Mouse (Mus musculus) olfactory bulb, adult 2 months (tissue): ENCODE measurements at regions not wholly inside any gene's neighbourhood (a gene's known extent, or its start where the extent isn't known, plus 50 kb on each side); places are given as distances from the start of the nearest gene placed in this dataset.
A peak's percentile ranks its signal among the peaks of the same experiment; 100 is the strongest.
"Not testable (repeated sequence)": the region's sequence is repeated elsewhere in the genome, so short reads cannot be mapped to it uniquely, and the experiment has no call there.

Experiments used
- H3K27ac ChIP-seq: fragments of 200-500 bp; 2 replicates; pipeline ENCODE4 v1.5.1; 2012; ENCODE audit warnings: low read depth, low read length; ENCODE audit not compliant: insufficient read depth
- H3K4me1 ChIP-seq: fragments of 200-500 bp; 2 replicates; pipeline ENCODE4 v1.6.1; 2012; ENCODE audit warnings: low read length; ENCODE audit not compliant: control insufficient read depth, insufficient read depth
- H3K4me3 ChIP-seq: fragments of 200-500 bp; 2 replicates; pipeline ENCODE4 v1.5.1; 2012; ENCODE audit warnings: mild to moderate bottlenecking, low read depth, low read length, moderate library complexity; ENCODE audit not compliant: insufficient read depth
- CTCF ChIP-seq: fragments of 200-500 bp; IDR thresholded peaks from 2 replicates; pipeline ENCODE4 v1.5.1; 2012; ENCODE audit warnings: low read depth, mild to moderate bottlenecking, low read length, moderate library complexity; ENCODE audit not compliant: insufficient read depth
- POLR2A ChIP-seq: fragments of 200-500 bp; IDR thresholded peaks from 2 replicates; pipeline ENCODE4 v1.6.1; 2012; ENCODE audit warnings: mild to moderate bottlenecking, low read depth, low read length, moderate library complexity; ENCODE audit not compliant: insufficient read depth
- WGBS: fragments of 180-500 bp; shearing (Covaris S2); methylation state at CpG from one replicate; pipeline ENCODE4 v1.1.7; 2018; 5-methylcytosine and 5-hydroxymethylcytosine counted together

DNA sequence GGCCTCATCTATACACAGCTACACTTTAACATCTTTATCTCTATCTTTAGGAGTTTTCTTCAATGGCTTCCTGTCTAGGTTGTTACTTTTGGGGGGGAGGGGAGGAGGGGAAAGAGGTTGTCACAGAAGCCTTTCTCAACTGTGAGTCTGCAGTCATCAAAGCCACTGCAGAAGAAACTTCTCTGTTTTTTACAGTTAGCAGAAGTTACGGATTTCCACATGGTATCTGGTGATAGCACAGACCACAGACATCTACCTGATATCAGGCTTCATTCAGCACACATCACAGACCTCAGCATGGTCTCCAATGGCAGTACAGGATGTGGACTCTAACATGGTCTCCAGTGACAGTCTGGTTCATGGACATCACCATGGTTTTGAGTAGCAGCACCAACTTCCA is 234.8 kb upstream of the Adarb2 start:
- no peak for TF ChIP-seq POLR2A
- TF ChIP-seq CTCF = no peak
- no peak overlapping the region for H3K4me3 ChIP-seq
- H3K4me1 ChIP-seq = no peaks in the 10 kb centered on the region
- WGBS = 89% methylated on average over 1 of the region's 1 CpGs
- no peak overlapping the region for H3K27ac ChIP-seq

DNA sequence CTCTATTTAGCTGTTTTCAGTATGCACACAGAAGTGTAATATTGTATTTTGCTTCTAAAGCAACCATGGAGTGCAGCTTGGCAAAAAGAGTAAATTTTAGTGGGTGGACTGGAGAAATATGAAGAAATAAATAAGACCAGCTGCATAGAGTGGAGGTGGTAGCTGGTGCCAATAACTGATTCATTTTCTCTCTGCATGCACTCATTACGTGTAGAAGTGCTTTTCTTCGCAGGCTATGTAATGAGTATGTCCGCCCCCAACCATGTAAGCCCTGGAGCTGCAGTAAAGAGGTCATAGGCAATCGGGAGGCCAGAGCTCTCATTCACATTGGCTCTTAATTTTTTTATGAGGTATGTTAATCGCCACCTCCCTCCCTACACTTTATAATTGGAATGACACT is 208.5 kb upstream of the Adarb2 start:
- 32% methylated on average over 5 of the region's 5 CpGs for WGBS
- Histone ChIP-seq H3K4me1 (no peaks in the 10 kb centered on the region), H3K4me3 (no peak overlapping the region), H3K27ac (no peak overlapping the region)
- TF ChIP-seq POLR2A = no peak
- TF ChIP-seq CTCF = no peak

DNA sequence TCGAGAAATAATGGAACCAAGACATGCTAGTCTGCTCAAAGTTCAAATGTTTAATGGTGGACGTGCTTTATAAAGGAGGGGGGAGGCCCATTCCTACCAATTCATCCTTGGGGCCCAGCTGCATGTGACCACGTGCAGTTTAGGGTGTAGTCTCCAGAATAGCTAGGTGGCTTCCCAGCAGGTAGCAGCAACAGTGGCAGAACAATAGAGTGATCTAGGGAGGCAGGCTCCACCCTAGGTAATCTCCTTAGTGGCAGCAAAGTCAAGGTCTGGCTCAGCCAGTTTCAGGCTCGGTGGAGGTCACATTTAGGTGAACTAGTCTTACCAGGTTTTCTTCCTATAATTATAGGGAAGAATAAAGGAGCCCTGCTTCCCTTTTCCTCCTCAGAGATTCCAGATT is 172.6 kb upstream of the Adarb2 start:
- H3K4me1 ChIP-seq, H3K27ac ChIP-seq: not testable (repeated sequence)
- 78% methylated on average over 4 of the region's 4 CpGs for WGBS

DNA sequence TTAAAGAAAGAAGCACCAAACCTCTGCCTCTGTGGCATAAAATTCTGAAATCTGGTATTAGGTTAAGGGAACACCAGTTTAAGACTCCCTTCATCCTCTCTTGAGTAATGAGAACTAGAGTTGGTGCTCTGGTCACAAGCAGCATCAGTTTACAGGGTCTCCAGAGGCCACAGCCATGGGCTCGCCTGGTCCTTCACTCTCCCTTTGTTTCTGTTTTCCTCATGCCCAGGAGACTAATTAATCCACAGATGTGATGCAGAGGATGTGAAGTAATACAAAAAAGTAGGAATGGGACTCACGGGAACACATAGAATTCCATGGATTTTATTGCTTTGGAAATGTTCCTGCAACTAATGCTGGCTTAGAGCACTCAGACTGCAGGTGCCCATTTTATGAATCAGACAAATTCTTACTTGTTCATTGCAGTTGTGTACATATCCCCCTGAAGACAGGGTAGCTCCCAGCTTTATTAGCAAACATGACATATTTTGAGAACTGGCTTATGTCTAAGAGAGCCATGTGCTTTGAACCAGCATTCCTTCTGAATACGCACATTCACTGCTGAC is 151.7 kb upstream of the Adarb2 start:
- TF ChIP-seq POLR2A (no peak), CTCF (no peak)
- H3K4me1 ChIP-seq = no peaks in the 10 kb centered on the region
- WGBS = 82% methylated on average over 3 of the region's 3 CpGs
- no peak overlapping the region for H3K27ac ChIP-seq
- H3K4me3 ChIP-seq = no peak overlapping the region

More for the DNA sequence above, 172.6 kb upstream of the Adarb2 start:
- H3K4me3 ChIP-seq = not testable (repeated sequence)

DNA sequence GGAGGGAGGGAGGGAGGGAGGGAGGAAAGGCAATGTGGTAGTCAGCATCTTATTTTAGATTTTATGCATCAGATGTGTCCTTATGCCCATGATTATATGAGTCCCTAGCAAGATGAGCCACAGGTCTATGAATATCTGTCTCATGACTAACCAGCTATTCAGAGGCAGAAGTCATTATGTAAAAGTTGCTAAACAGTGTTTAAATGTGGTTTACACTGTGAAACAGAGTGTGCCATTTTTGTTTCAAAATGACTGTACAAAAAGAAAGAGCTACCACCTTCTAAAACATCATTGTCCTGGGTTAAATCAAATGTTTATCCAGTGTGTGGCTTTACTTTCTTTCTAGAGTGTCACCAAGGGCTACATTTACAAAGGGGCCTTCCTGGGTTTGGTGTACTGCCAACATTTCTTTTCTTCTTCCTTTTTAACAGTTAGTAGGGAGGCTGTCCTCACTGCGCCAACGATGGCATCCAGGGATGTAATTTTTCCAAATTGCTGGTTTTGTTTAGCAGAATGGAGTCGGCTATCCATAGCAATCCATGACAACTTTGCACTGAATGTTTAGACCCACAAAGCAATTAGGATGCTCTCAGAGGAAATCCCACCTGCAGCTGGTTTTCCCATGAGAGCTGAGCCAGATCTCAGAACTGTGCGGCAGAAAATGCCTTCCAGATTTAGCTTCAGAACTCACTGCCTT is 146.4 kb upstream of the Adarb2 start:
- 14% methylated on average over 4 of the region's 4 CpGs for WGBS
- Histone ChIP-seq H3K4me3 (no peak overlapping the region), H3K4me1 (no peaks in the 10 kb centered on the region), H3K27ac (peak overlapping the region; percentile 99)
- no peak for TF ChIP-seq POLR2A
- TF ChIP-seq CTCF = no peak

DNA sequence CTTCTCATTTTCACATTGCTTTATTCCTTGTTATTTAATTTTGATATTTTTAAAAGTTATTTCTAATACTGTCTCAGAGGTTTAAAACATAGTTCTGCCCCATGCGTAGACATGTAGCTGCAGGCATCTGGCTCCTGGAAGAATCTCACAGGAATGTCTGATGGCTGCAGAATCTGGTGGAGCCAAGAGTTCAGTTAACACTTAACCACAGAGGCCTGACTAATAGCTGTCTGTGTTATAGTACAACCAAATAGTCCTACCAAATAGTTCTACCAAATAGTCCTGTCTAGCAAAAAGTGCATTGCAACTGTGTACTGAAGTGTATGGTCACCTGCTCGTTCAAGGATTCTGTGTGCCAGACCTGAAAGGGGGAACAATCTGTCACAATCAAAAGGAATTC is 115.5 kb upstream of the Adarb2 start:
- no peak overlapping the region for H3K4me3 ChIP-seq
- 74% methylated on average over 2 of the region's 2 CpGs for WGBS
- TF ChIP-seq POLR2A = no peak
- TF ChIP-seq CTCF = no peak
- H3K4me1 ChIP-seq = no peaks in the 10 kb centered on the region; the same call in 1 of the 2 replicates
- H3K27ac ChIP-seq = no peak overlapping the region

DNA sequence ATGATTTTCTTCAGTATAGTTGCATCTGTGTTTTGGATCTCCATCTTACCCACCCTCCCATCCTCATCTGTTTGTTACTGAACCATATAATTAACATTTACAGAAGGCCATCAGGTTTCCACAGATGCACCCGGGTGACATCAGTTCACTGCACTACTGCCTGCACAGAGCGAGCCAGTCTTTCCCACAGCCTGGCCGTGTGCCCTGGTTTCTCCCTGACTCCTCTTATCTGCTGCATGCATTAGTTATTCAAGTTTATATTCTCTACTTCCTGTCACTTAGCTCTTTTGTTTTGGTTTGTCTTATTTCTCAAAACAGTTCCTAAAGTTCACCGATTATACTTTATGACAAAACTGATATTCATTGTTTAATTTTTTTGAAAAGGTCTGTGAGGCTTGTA is 113.1 kb upstream of the Adarb2 start:
- Histone ChIP-seq H3K4me1 (no peaks in the 10 kb centered on the region; the same call in 1 of the 2 replicates), H3K27ac (no peak overlapping the region), H3K4me3 (no peak overlapping the region)
- WGBS = 36% methylated on average over 4 of the region's 4 CpGs
- TF ChIP-seq CTCF = no peak
- TF ChIP-seq POLR2A = no peak

DNA sequence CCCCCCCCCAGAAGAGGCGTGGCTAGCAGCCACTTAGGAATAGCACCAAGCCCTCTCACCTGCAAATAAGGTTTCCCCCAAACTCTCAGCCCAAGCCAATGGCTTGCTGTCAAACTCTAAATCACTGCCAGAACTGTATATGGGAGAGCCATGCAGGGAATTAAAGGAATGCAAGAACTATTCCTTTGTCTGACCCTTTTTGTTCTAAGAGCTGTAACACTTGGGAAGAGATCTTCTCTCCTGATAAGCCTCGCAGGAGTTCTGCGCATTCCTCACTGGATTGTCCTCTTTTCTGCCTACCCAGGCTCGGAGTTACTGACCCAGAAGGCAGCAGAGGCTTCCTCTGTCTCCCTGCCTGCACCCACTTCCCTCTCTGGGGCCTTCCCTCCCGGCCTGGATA is 94.0 kb upstream of the Adarb2 start:
- no peak for TF ChIP-seq POLR2A
- TF ChIP-seq CTCF = no peak
- WGBS = 61% methylated on average over 5 of the region's 5 CpGs
- no peak overlapping the region for H3K27ac ChIP-seq
- H3K4me3 ChIP-seq = no peak overlapping the region
- H3K4me1 ChIP-seq = no peaks in the 10 kb centered on the region; the same call in 1 of the 2 replicates

DNA sequence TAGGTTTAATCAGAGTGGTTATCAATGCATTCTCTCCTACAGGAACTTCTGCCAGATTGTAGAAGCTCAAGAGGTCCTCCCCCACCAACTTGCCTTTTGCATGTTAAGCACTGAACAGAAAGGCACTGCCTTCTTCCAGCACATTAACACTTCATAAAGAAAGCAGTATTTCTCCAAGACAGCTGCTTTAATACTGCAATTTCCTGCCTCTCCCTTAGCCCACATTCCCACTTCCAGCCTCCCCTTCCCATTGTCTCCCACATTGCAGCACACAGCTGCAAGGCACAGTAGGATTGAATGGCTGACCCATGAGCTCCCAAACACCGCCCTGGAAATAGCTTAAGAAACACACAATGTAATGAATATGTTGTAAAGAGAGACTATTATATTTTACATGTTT is 89.7 kb upstream of the Adarb2 start:
- Histone ChIP-seq H3K4me3 (no peak overlapping the region), H3K4me1 (no peaks in the 10 kb centered on the region; the same call in 1 of the 2 replicates), H3K27ac (no peak overlapping the region)
- WGBS = 22% methylated on average over 1 of the region's 1 CpGs
- no peak for TF ChIP-seq POLR2A
- no peak for TF ChIP-seq CTCF
